Mouse (Mus musculus) cerebellum, adult 2 months (tissue): Measurements from ENCODE around the gene Olfr702.

Experiments used
- CTCF ChIP-seq: fragments of 200-500 bp; IDR thresholded peaks from 2 replicates; pipeline ENCODE4 v1.5.1; 2011; ENCODE audit warnings: low read depth, mild to moderate bottlenecking, control low read depth, low read length, moderate library complexity, borderline replicate concordance; ENCODE audit not compliant: insufficient read depth
- POLR2A ChIP-seq: fragments of 200-500 bp; IDR thresholded peaks from 2 replicates; pipeline ENCODE4 v1.6.1; 2011; ENCODE audit warnings: low read length, control low read depth, borderline replicate concordance; ENCODE audit not compliant: insufficient read depth

DNA sequence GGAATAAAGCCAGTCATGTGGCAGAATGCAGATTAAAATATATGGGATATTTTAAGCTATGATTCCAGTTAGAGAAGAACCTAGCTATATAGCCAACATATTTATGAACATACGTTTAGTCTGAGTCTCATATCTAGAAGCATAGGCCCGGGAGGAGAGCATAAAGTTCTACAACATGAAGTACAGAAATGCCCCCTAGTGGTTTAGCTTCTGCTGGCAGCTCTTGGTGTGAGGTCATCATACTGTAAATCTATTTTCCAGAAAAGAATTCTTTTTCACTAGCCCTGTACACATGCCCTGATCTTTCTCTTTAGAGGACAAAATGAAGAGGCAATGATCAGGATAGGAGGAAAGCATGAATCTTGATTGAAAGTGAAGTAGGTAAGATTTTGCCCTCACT lies 17.9 kb downstream of the Olfr702 start:
- no peak for TF ChIP-seq CTCF
- no peak for TF ChIP-seq POLR2A
